Mouse (Mus musculus): Measurements from ENCODE around the gene Prps1l3.

GRCm38 (mm10) chr12:57197363-57198026, 32.7 kb upstream of the Prps1l3 start, which contains the start of gene Slc25a21:
- TF ChIP-seq CTCF (IDR thresholded peaks at IDR 0.05) (no peak), EP300 (IDR thresholded peaks at IDR 0.05) (no peak)

Measured in lung, postnatal 0 days (tissue).